19 mouse cellular contexts compared by ENCODE assay signal in the genomic region with DNA sequence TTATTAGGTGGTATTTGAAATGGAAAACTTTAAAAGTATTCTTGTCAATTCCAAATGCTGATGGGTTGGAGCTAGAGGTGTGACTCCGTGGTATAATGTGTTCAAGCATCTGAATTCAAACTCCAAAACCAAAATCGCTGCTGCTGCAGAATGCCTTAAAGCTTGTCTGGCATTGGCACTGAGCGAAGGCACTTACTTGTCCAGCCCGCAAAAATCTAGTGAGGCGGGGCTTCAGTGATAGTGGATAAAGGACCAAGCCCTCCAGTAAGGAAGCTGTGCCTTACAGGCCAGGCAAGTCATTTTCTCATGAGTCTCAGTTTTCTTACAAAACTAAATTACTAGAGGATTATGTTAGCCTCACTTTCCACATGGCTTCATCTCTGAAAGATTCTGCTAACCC. TPM values are rescaled to one million over a fixed set of nuclear protein-coding genes. Genes with fewer than 3 reads are reported as not detected.
DNase-seq lines count a peak whose midpoint lies in the region; ATAC-seq and TF ChIP-seq lines count a peak whose summit lies in the region.
"Had no signal": no experiment of that assay in that cellular context is flagged by ENCODE, and none has a peak within 500 bp of the region (broad histone marks: within the 10 kb centered on the region; RNA-seq: fewer than 3 reads in every experiment).

No protein-coding gene starts in this region.

- TF ChIP-seq CTCF in stomach, postnatal 0 days (IDR thresholded peaks at IDR 0.05; ENCODE audit: low read depth), result no peak

- DNase-seq in heart, adult 11 months, result peak; percentile 72
- DNase-seq in heart, postnatal 36 days, result no peak
- DNase-seq in NIH3T3 (ENCODE audit: low read depth), result peak; percentile 30
- DNase-seq in fibroblast of lung, adult 2 months (ENCODE audit: low read depth), result peak; percentile 53
- DNase-seq in stomach, postnatal 0 days (ENCODE audit: low spot score), result peak; percentile 28
- DNase-seq in forebrain, embryonic 14.5 days (ENCODE audit: low spot score), result no peak
- DNase-seq in lung, adult 18-20 months, result no peak
- DNase-seq: adrenal gland, adult 2 months; B cell, adult 2 months; forebrain, postnatal 0 days; heart, adult 2 months; heart, postnatal 4 days had no signal

- no peaks in the 10 kb centered on the region for H3K36me3 ChIP-seq in stomach, postnatal 0 days (ENCODE audit: control insufficient read depth, insufficient read depth, low read length)
- H3K36me3 ChIP-seq in forebrain, embryonic 14.5 days (ENCODE audit: control insufficient read depth, insufficient read depth, low read length), result peaks cover 31% of the 10 kb centered on the region

- no peak overlapping the region for H3K9ac ChIP-seq in stomach, postnatal 0 days (ENCODE audit: low read length)
- H3K9ac ChIP-seq in forebrain, embryonic 14.5 days (ENCODE audit: low read length), result no peak overlapping the region
- H3K9ac ChIP-seq: embryonic facial prominence, embryonic 13.5 days; forebrain, embryonic 13.5 days; forebrain, postnatal 0 days; hindbrain, embryonic 15.5 days had no signal

- no peaks in the 10 kb centered on the region for H3K9me3 ChIP-seq in stomach, postnatal 0 days (ENCODE audit: control insufficient read depth, low read length)
- no peaks in the 10 kb centered on the region for H3K9me3 ChIP-seq in forebrain, embryonic 14.5 days (replicated peaks; ENCODE audit: control insufficient read depth, low read length)
- H3K9me3 ChIP-seq: embryonic facial prominence, embryonic 13.5 days; forebrain, embryonic 13.5 days; G1E; heart, embryonic 10.5 days; hindbrain, embryonic 15.5 days had no signal

- ATAC-seq in stomach, postnatal 0 days (ENCODE audit: low FRiP score, low TSS enrichment), result no peak
- no peak for ATAC-seq in forebrain, embryonic 14.5 days
- ATAC-seq: forebrain, embryonic 13.5 days; forebrain, postnatal 0 days had no signal

- intact Hi-C loops in heart, postnatal 36 days (cut with DNase I), result no loop called here

- no peaks in the 10 kb centered on the region for H3K4me1 ChIP-seq in stomach, postnatal 0 days (replicated peaks; ENCODE audit: control insufficient read depth, insufficient read depth)
- H3K4me1 ChIP-seq in forebrain, embryonic 14.5 days (ENCODE audit: control insufficient read depth, insufficient read depth, low read length), result no peaks in the 10 kb centered on the region
- H3K4me1 ChIP-seq: embryonic facial prominence, embryonic 13.5 days; forebrain, embryonic 13.5 days had no signal

- no peak for TF ChIP-seq EP300 in stomach, postnatal 0 days (optimal IDR thresholded peaks at IDR 0.05)

- H3K27me3 ChIP-seq in stomach, postnatal 0 days (ENCODE audit: control insufficient read depth, insufficient read depth, low read length), result no peaks in the 10 kb centered on the region
- no peaks in the 10 kb centered on the region for H3K27me3 ChIP-seq in forebrain, embryonic 14.5 days (replicated peaks; ENCODE audit: control insufficient read depth, insufficient read depth, low read length)
- H3K27me3 ChIP-seq: CH12.LX; embryonic facial prominence, embryonic 13.5 days; forebrain, embryonic 13.5 days; hindbrain, embryonic 15.5 days had no signal

- H3K4me3 ChIP-seq in stomach, postnatal 0 days (ENCODE audit: low read depth, low read length), result no peak overlapping the region
- no peak overlapping the region for H3K4me3 ChIP-seq in forebrain, embryonic 14.5 days (ENCODE audit: low read depth, low read length)
- H3K4me3 ChIP-seq: embryonic facial prominence, embryonic 13.5 days; forebrain, embryonic 13.5 days; gastrocnemius, adult 2 months; heart, adult 2 months; heart, embryonic 10.5 days; hindbrain, embryonic 15.5 days had no signal

- 73% methylated on average over 5 of the region's 5 CpGs for WGBS in stomach, postnatal 0 days
- WGBS in forebrain, embryonic 14.5 days, result 91% methylated on average over 5 of the region's 5 CpGs

- no peak overlapping the region for H3K27ac ChIP-seq in stomach, postnatal 0 days (replicated peaks)
- H3K27ac ChIP-seq in forebrain, embryonic 14.5 days (ENCODE audit: low read depth, low read length), result no peak overlapping the region
- H3K27ac ChIP-seq: embryonic facial prominence, embryonic 13.5 days; forebrain, embryonic 13.5 days; heart, adult 2 months; heart, embryonic 10.5 days; hindbrain, embryonic 15.5 days had no signal

- H3K4me2 ChIP-seq in stomach, postnatal 0 days (replicated peaks; ENCODE audit: low read depth), result no peak overlapping the region
- H3K4me2 ChIP-seq in forebrain, embryonic 14.5 days (ENCODE audit: low read length), result no peak overlapping the region
- H3K4me2 ChIP-seq: embryonic facial prominence, embryonic 13.5 days; forebrain, embryonic 13.5 days; hindbrain, embryonic 15.5 days had no signal

RNA-seq across cellular contexts. Expression of a gene that starts 11.4 kb away (rescaled TPM):
- total RNA-seq in heart, postnatal 36 days (2021), result 10 to 100 TPM; 23.1 to 28.8 TPM
- 78.4 and 79.2 TPM in 2 replicates for polyA plus RNA-seq in stomach, postnatal 0 days (2015; fragmentation: Nextera tagmentation; extraction: Ambion mirVana)
- 229 and 233 TPM in 2 replicates for polyA plus RNA-seq in forebrain, embryonic 14.5 days (2014; fragmentation: Nextera tagmentation; extraction: Ambion mirVana)

RNA-seq across cellular contexts. Expression of a gene that starts 30.3 kb away (rescaled TPM):
- 1 to 10 TPM; 1.2 to 3.3 TPM for total RNA-seq in heart, postnatal 36 days (2021)
- 22.0 and 22.2 TPM in 2 replicates for polyA plus RNA-seq in stomach, postnatal 0 days (2015; fragmentation: Nextera tagmentation; extraction: Ambion mirVana)
- polyA plus RNA-seq in forebrain, embryonic 14.5 days (2014; fragmentation: Nextera tagmentation; extraction: Ambion mirVana), result 9.3 and 12.8 TPM in 2 replicates

Comparison
In these comparisons a context has a peak if more than half of its experiments do, and no peak if none do; other contexts are left out.
1. DNase-seq: peak in heart, adult 11 months (single experiment), NIH3T3 (single experiment), fibroblast of lung, adult 2 months (single experiment) and stomach, postnatal 0 days (single experiment); none in heart, postnatal 36 days (0 of 2), forebrain, embryonic 14.5 days (single experiment) and lung, adult 18-20 months (0 of 2).